Mouse (Mus musculus): ENCODE measurements around the gene Elmo1. TPM values are rescaled to one million over a fixed set of nuclear protein-coding genes. Genes with fewer than 3 reads are reported as not detected.

The Elmo1 gene
- total and polyA plus RNA-seq, 3 experiments: 0.16 to 5.3 TPM; not detected in 1

- Histone ChIP-seq H3K9me3 (replicated peaks) (no peaks in the 10 kb centered on the region), H3K36me3 (replicated peaks) (no peaks in the 10 kb centered on the region), H3K27me3 (ENCODE audit: insufficient read depth, low read length) (no peaks in the 10 kb centered on the region), H3K4me1 (ENCODE audit: insufficient read depth, low read depth, low read length) (no peaks in the 10 kb centered on the region), H3K4me3 (ENCODE audit: low read depth, low read length) (no peak overlapping the region)
- no peak for DNase-seq (ENCODE audit: low spot score)
- ATAC-seq (ENCODE audit: extremely low read depth, insufficient number of reproducible peaks, low FRiP score, poor library complexity, severe bottlenecking): no peak
- TF ChIP-seq POLR2AphosphoS5 (IDR thresholded peaks at IDR 0.05; ENCODE audit: insufficient replicate concordance, low read depth, low read length) (no peak), TAL1 (conservative IDR thresholded peaks at IDR 0.05; ENCODE audit: low read depth, low read length) (no peak)
Measured at GRCm38 (mm10) chr13:20586462-20586861, 496.1 kb downstream of the Elmo1 start.

- no peak for TF ChIP-seq TAL1 (conservative IDR thresholded peaks at IDR 0.05; ENCODE audit: low read depth, low read length)
- TF ChIP-seq GATA1 (IDR thresholded peaks at IDR 0.05; ENCODE audit: borderline replicate concordance, low read length): no peak
- no peak for TF ChIP-seq POLR2AphosphoS5 (IDR thresholded peaks at IDR 0.05; ENCODE audit: insufficient replicate concordance, low read depth, low read length)
- TF ChIP-seq GATA2 (IDR thresholded peaks at IDR 0.05; ENCODE audit: borderline replicate concordance, low read depth, low read length): no peak
- no peak for TF ChIP-seq CTCF (IDR thresholded peaks at IDR 0.05; ENCODE audit: low read depth, low read length)
- no peak overlapping the region for H3K4me3 ChIP-seq (ENCODE audit: low read depth, low read length)
- DNase-seq (ENCODE audit: low spot score): no peak
- H3K27me3 ChIP-seq (ENCODE audit: insufficient read depth, low read length): no peaks in the 10 kb centered on the region
- no peaks in the 10 kb centered on the region for H3K36me3 ChIP-seq (replicated peaks)
- H3K9me3 ChIP-seq (replicated peaks): no peaks in the 10 kb centered on the region
- no peaks in the 10 kb centered on the region for H3K4me1 ChIP-seq (ENCODE audit: insufficient read depth, low read depth, low read length)
- no peak for ATAC-seq (ENCODE audit: extremely low read depth, insufficient number of reproducible peaks, low FRiP score, poor library complexity, severe bottlenecking)
Measured at GRCm38 (mm10) chr13:20590983-20591382, 500.6 kb downstream of the Elmo1 start.

- no peaks in the 10 kb centered on the region for H3K27me3 ChIP-seq (ENCODE audit: insufficient read depth, low read length)
- no peaks in the 10 kb centered on the region for H3K9me3 ChIP-seq (replicated peaks)
- no peak overlapping the region for H3K4me3 ChIP-seq (ENCODE audit: low read depth, low read length)
- no peaks in the 10 kb centered on the region for H3K4me1 ChIP-seq (ENCODE audit: insufficient read depth, low read depth, low read length)
- ATAC-seq (ENCODE audit: extremely low read depth, insufficient number of reproducible peaks, low FRiP score, poor library complexity, severe bottlenecking) (no peak), DNase-seq (ENCODE audit: low spot score) (no peak)
- TF ChIP-seq GATA2 (IDR thresholded peaks at IDR 0.05; ENCODE audit: borderline replicate concordance, low read depth, low read length) (no peak), CTCF (IDR thresholded peaks at IDR 0.05; ENCODE audit: low read depth, low read length) (no peak), GATA1 (IDR thresholded peaks at IDR 0.05; ENCODE audit: borderline replicate concordance, low read length) (no peak), POLR2AphosphoS5 (IDR thresholded peaks at IDR 0.05; ENCODE audit: insufficient replicate concordance, low read depth, low read length) (no peak), TAL1 (conservative IDR thresholded peaks at IDR 0.05; ENCODE audit: low read depth, low read length) (no peak)
- H3K36me3 ChIP-seq (replicated peaks): no peaks in the 10 kb centered on the region
Measured at GRCm38 (mm10) chr13:20597307-20597706, 506.9 kb downstream of the Elmo1 start.

- no peak overlapping the region for H3K4me3 ChIP-seq (ENCODE audit: low read depth, low read length)
- H3K9me3 ChIP-seq (replicated peaks): no peaks in the 10 kb centered on the region
- ATAC-seq (ENCODE audit: extremely low read depth, insufficient number of reproducible peaks, low FRiP score, poor library complexity, severe bottlenecking): no peak
- no peak for DNase-seq (ENCODE audit: low spot score)
- no peak for TF ChIP-seq TAL1 (conservative IDR thresholded peaks at IDR 0.05; ENCODE audit: low read depth, low read length)
- H3K4me1 ChIP-seq (ENCODE audit: insufficient read depth, low read depth, low read length): no peaks in the 10 kb centered on the region
- no peaks in the 10 kb centered on the region for H3K27me3 ChIP-seq (ENCODE audit: insufficient read depth, low read length)
- no peaks in the 10 kb centered on the region for H3K36me3 ChIP-seq (replicated peaks)
Measured at GRCm38 (mm10) chr13:20598618-20599017, 508.2 kb downstream of the Elmo1 start.

GRCm38 (mm10) chr13:20600246-20600645 lies 509.9 kb downstream of the Elmo1 start:
- H3K27me3 ChIP-seq (ENCODE audit: insufficient read depth, low read length): no peaks in the 10 kb centered on the region
- H3K36me3 ChIP-seq (replicated peaks): no peaks in the 10 kb centered on the region
- TF ChIP-seq CTCF (IDR thresholded peaks at IDR 0.05; ENCODE audit: low read depth, low read length): no peak
- TF ChIP-seq TAL1 (conservative IDR thresholded peaks at IDR 0.05; ENCODE audit: low read depth, low read length): no peak
- no peak for TF ChIP-seq GATA1 (IDR thresholded peaks at IDR 0.05; ENCODE audit: borderline replicate concordance, low read length)
- TF ChIP-seq GATA2 (IDR thresholded peaks at IDR 0.05; ENCODE audit: borderline replicate concordance, low read depth, low read length): no peak
- DNase-seq (ENCODE audit: low spot score): no peak
- H3K4me3 ChIP-seq (ENCODE audit: low read depth, low read length): no peak overlapping the region
- no peak for ATAC-seq (ENCODE audit: extremely low read depth, insufficient number of reproducible peaks, low FRiP score, poor library complexity, severe bottlenecking)
- H3K4me1 ChIP-seq (ENCODE audit: insufficient read depth, low read depth, low read length): no peaks in the 10 kb centered on the region
- no peaks in the 10 kb centered on the region for H3K9me3 ChIP-seq (replicated peaks)

GRCm38 (mm10) chr13:20601421-20601820 lies 511.0 kb downstream of the Elmo1 start:
- H3K4me3 ChIP-seq (ENCODE audit: low read depth, low read length): no peak overlapping the region
- no peak for DNase-seq (ENCODE audit: low spot score)
- H3K9me3 ChIP-seq (replicated peaks): no peaks in the 10 kb centered on the region
- TF ChIP-seq TAL1 (conservative IDR thresholded peaks at IDR 0.05; ENCODE audit: low read depth, low read length) (no peak), POLR2AphosphoS5 (IDR thresholded peaks at IDR 0.05; ENCODE audit: insufficient replicate concordance, low read depth, low read length) (no peak), GATA2 (IDR thresholded peaks at IDR 0.05; ENCODE audit: borderline replicate concordance, low read depth, low read length) (no peak), CTCF (IDR thresholded peaks at IDR 0.05; ENCODE audit: low read depth, low read length) (no peak), GATA1 (IDR thresholded peaks at IDR 0.05; ENCODE audit: borderline replicate concordance, low read length) (no peak)
- no peaks in the 10 kb centered on the region for H3K36me3 ChIP-seq (replicated peaks)
- H3K27me3 ChIP-seq (ENCODE audit: insufficient read depth, low read length): no peaks in the 10 kb centered on the region
- ATAC-seq (ENCODE audit: extremely low read depth, insufficient number of reproducible peaks, low FRiP score, poor library complexity, severe bottlenecking): no peak
- H3K4me1 ChIP-seq (ENCODE audit: insufficient read depth, low read depth, low read length): no peaks in the 10 kb centered on the region

- Histone ChIP-seq H3K9me3 (replicated peaks) (no peaks in the 10 kb centered on the region), H3K36me3 (replicated peaks) (no peaks in the 10 kb centered on the region), H3K4me3 (ENCODE audit: low read depth, low read length) (no peak overlapping the region), H3K27me3 (ENCODE audit: insufficient read depth, low read length) (no peaks in the 10 kb centered on the region), H3K4me1 (ENCODE audit: insufficient read depth, low read depth, low read length) (no peaks in the 10 kb centered on the region)
- no peak for TF ChIP-seq POLR2AphosphoS5 (IDR thresholded peaks at IDR 0.05; ENCODE audit: insufficient replicate concordance, low read depth, low read length)
- TF ChIP-seq GATA2 (IDR thresholded peaks at IDR 0.05; ENCODE audit: borderline replicate concordance, low read depth, low read length): no peak
- no peak for TF ChIP-seq TAL1 (conservative IDR thresholded peaks at IDR 0.05; ENCODE audit: low read depth, low read length)
- no peak for TF ChIP-seq GATA1 (IDR thresholded peaks at IDR 0.05; ENCODE audit: borderline replicate concordance, low read length)
- no peak for DNase-seq (ENCODE audit: low spot score)
- ATAC-seq (ENCODE audit: extremely low read depth, insufficient number of reproducible peaks, low FRiP score, poor library complexity, severe bottlenecking): no peak
Measured at GRCm38 (mm10) chr13:20606891-20607290, 516.5 kb downstream of the Elmo1 start.
